19 mouse cellular contexts compared by ENCODE assay signal in the genomic region with DNA sequence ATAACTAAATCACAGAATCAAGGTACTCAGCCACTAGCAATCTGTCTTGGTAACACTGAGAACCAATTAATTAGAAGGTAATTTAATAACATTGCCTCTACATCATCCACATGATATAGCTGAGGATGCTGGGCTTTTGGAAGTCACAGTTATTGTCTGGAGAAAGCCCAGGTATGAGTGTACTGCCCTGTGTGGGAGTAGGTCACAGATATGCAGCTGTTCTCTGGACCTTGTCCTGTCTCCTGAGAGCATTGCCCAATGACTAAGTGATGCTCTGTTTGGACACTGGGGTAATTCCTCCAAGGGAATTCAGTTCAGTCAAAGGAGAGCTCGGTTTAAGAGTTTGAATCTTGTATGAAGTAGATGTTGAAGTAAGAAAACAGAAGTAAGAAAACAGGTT.
DNase-seq lines count a peak whose midpoint lies in the region; ATAC-seq and TF ChIP-seq lines count a peak whose summit lies in the region.
"Had no signal": no experiment of that assay in that cellular context is flagged by ENCODE, and none has a peak within 500 bp of the region (broad histone marks: within the 10 kb centered on the region; RNA-seq: fewer than 3 reads in every experiment).

No protein-coding gene starts in this region.

- H3K27me3 ChIP-seq in liver, embryonic 16.5 days (ENCODE audit: control insufficient read depth, insufficient read depth, low read depth, low read length), result no peaks in the 10 kb centered on the region
- H3K27me3 ChIP-seq in liver, postnatal 0 days (ENCODE audit: insufficient read depth, low read length), result no peaks in the 10 kb centered on the region
- H3K27me3 ChIP-seq: CH12.LX; embryonic facial prominence, embryonic 12.5 days; heart, embryonic 12.5 days had no signal

- DNase-seq in heart, adult 18-20 months, result peak; percentile 27 to 28
- DNase-seq in heart, adult 8-10 months (ENCODE audit: low spot score), result no peak
- DNase-seq in liver, postnatal 0 days, result no peak
- DNase-seq in spleen, adult 12 weeks (ENCODE audit: low spot score), result no peak
- no peak for DNase-seq in cerebellum, postnatal 36 days
- DNase-seq: adrenal gland, adult 2 months; adrenal gland, postnatal 25 days; cerebellum, adult 2 months; cerebellum, postnatal 10 days; gastrocnemius, postnatal 10 days; heart, adult 2 months had no signal

- no peaks in the 10 kb centered on the region for H3K36me3 ChIP-seq in liver, embryonic 16.5 days (ENCODE audit: control insufficient read depth, insufficient read depth)
- H3K36me3 ChIP-seq in liver, postnatal 0 days (replicated peaks; ENCODE audit: insufficient read depth, low read length), result no peaks in the 10 kb centered on the region
- H3K36me3 ChIP-seq: embryonic facial prominence, embryonic 12.5 days; heart, embryonic 12.5 days; hindbrain, embryonic 10.5 days had no signal

- H3K9me3 ChIP-seq in liver, embryonic 16.5 days (replicated peaks; ENCODE audit: control insufficient read depth, low read length), result no peaks in the 10 kb centered on the region
- H3K9me3 ChIP-seq in liver, postnatal 0 days (ENCODE audit: low read length), result no peaks in the 10 kb centered on the region
- H3K9me3 ChIP-seq: embryonic facial prominence, embryonic 12.5 days; heart, embryonic 12.5 days had no signal

- no peak overlapping the region for H3K27ac ChIP-seq in liver, embryonic 16.5 days (ENCODE audit: low read length)
- no peak overlapping the region for H3K27ac ChIP-seq in liver, postnatal 0 days (ENCODE audit: low read depth)
- H3K27ac ChIP-seq: embryonic facial prominence, embryonic 12.5 days; heart, adult 2 months; hindbrain, embryonic 10.5 days; hindbrain, embryonic 14.5 days had no signal

- TF ChIP-seq CTCF in liver, postnatal 0 days (IDR thresholded peaks at IDR 0.05; ENCODE audit: low read depth), result no peak

- H3K4me1 ChIP-seq in liver, embryonic 16.5 days (ENCODE audit: control insufficient read depth, low read depth, low read length), result no peaks in the 10 kb centered on the region
- H3K4me1 ChIP-seq in liver, postnatal 0 days (ENCODE audit: insufficient read depth), result 0 out of 2 replicates have a peak, but pooled peaks cover 4% of the 10 kb centered on the region

- TF ChIP-seq EP300 in liver, postnatal 0 days (IDR thresholded peaks at IDR 0.05; ENCODE audit: low read depth), result no peak

- peak; percentile 69 for ATAC-seq in liver, embryonic 16.5 days (ENCODE audit: low read depth)
- ATAC-seq in liver, postnatal 0 days, result no peak
- ATAC-seq in monocyte, adult 5-6 weeks (replicated peaks; ENCODE audit: insufficient number of reproducible peaks, low FRiP score, low TSS enrichment, poor library complexity, severe bottlenecking), result 0 out of 2 replicates have a peak, but pooled peaks have one; percentile 5
- ATAC-seq: forebrain, embryonic 16.5 days had no signal

- WGBS in liver, embryonic 16.5 days (ENCODE audit: insufficient replicate concordance), result 31% methylated on average over 1 of the region's 1 CpGs
- 29% methylated on average over 1 of the region's 1 CpGs for WGBS in liver, postnatal 0 days (ENCODE audit: insufficient replicate concordance)

- H3K9ac ChIP-seq in liver, embryonic 16.5 days (ENCODE audit: low read depth, low read length), result no peak overlapping the region
- no peak overlapping the region for H3K9ac ChIP-seq in liver, postnatal 0 days (replicated peaks)
- H3K9ac ChIP-seq: embryonic facial prominence, embryonic 12.5 days; heart, embryonic 12.5 days; hindbrain, embryonic 14.5 days had no signal

- no peak overlapping the region for H3K4me2 ChIP-seq in liver, embryonic 16.5 days (ENCODE audit: low read depth, low read length)
- H3K4me2 ChIP-seq in liver, postnatal 0 days (ENCODE audit: low read depth, low read length), result no peak overlapping the region
- H3K4me2 ChIP-seq: embryonic facial prominence, embryonic 12.5 days; heart, embryonic 12.5 days; hindbrain, embryonic 14.5 days had no signal

- no peak overlapping the region for H3K4me3 ChIP-seq in liver, embryonic 16.5 days (ENCODE audit: low read depth, low read length)
- no peak overlapping the region for H3K4me3 ChIP-seq in liver, postnatal 0 days (ENCODE audit: low read depth, low read length)
- H3K4me3 ChIP-seq: embryonic facial prominence, embryonic 12.5 days; heart, adult 2 months; heart, embryonic 12.5 days; hindbrain, embryonic 10.5 days had no signal

Comparison
In these comparisons a context has a peak if more than half of its experiments do, and no peak if none do; other contexts are left out.
1. DNase-seq: peak in heart, adult 18-20 months (2 of 2); none in heart, adult 8-10 months (single experiment), liver, postnatal 0 days (single experiment), spleen, adult 12 weeks (single experiment) and cerebellum, postnatal 36 days (0 of 2).